Mouse (Mus musculus) lung, embryonic 15.5 days (tissue): ENCODE measurements around the gene Gm2016. TPM values are rescaled to one million over a fixed set of nuclear protein-coding genes. Genes with fewer than 3 reads are reported as not detected.
"Not testable (repeated sequence)": the region's sequence is repeated elsewhere in the genome, so short reads cannot be mapped to it uniquely, and the experiment has no call there.

Experiments used
- ATAC-seq: fragments of 200-750 bp; cut with Nextera tagmentation; 2 replicates; pipeline ENCODE4 v1.8.0; 2017; ENCODE audit warnings: moderate number of reproducible peaks, borderline replicate concordance; ENCODE audit not compliant: low FRiP score, low TSS enrichment; ENCODE audit errors: extremely low read depth
- H3K27ac ChIP-seq: fragments of 300-500 bp; sonication (generic); 2 replicates; pipeline ENCODE4 v1.5.1; 2015; ENCODE audit warnings: moderate library complexity, mild to moderate bottlenecking, inconsistent platforms
- H3K27me3 ChIP-seq: fragments of 300-500 bp; sonication (generic); 2 replicates; pipeline ENCODE4 v1.6.1; 2015; ENCODE audit warnings: inconsistent platforms
- H3K36me3 ChIP-seq: fragments of 300-500 bp; sonication (generic); 2 replicates; pipeline ENCODE4 v1.6.1; 2015; ENCODE audit warnings: inconsistent platforms
- H3K4me1 ChIP-seq: fragments of 300-500 bp; sonication (generic); 2 replicates; pipeline ENCODE4 v1.6.1; 2015; ENCODE audit warnings: inconsistent platforms
- H3K4me2 ChIP-seq: fragments of 300-500 bp; sonication (generic); 2 replicates; pipeline ENCODE4 v1.6.1; 2015; ENCODE audit warnings: inconsistent platforms, mild to moderate bottlenecking, moderate library complexity
- H3K4me3 ChIP-seq: fragments of 300-500 bp; sonication (generic); 2 replicates; pipeline ENCODE4 v1.5.1; 2015; ENCODE audit warnings: mild to moderate bottlenecking, inconsistent platforms
- H3K9ac ChIP-seq: fragments of 300-500 bp; sonication (generic); 2 replicates; pipeline ENCODE4 v1.6.1; 2015; ENCODE audit warnings: inconsistent platforms
- H3K9me3 ChIP-seq: fragments of 300-500 bp; sonication (generic); 2 replicates; pipeline ENCODE4 v1.6.1; 2016; ENCODE audit warnings: inconsistent platforms
- whole genome bisulfite sequencing: fragments of 180-500 bp; shearing (Covaris S2); methylation state at CpG from one replicate; pipeline ENCODE4 v1.1.7; 2015; 5-methylcytosine and 5-hydroxymethylcytosine counted together
- polyA plus RNA-seq: library from polyadenylated mRNA; unstranded; fragments of >200 nt; fragmentation: Nextera tagmentation; extraction: Ambion mirVana; gene quantifications from 2 replicates; pipeline ENCODE4 v1.2.1, GENCODE M21; 2015

The Gm2016 gene
- not detected in 2 replicates for polyA plus RNA-seq

DNA sequence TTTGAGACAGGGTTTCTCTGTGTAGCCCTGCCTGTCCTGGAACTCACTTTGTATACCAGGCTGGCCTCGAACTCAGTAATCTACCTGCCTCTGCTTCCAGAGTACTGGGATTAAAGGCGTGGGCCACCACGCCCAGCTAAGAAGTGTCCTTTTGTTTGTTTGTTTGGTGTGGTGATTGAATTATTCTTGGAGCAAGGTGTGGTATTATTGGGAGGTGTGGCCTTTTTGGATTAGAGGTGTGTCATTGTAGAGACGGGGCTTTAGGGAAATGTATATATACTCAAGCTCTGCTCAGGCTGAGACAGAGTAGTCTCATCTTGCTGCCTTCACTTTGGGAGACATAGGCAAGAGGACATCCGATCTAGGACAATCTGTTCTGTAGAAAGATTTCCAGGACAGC lies at the start of gene Gm2016:
TSS of gene Gm2016 (plus strand) at position 301 of the 400 bp plus-strand sequence.
- not testable (repeated sequence) for H3K36me3 ChIP-seq, H3K27ac ChIP-seq, H3K27me3 ChIP-seq, H3K4me1 ChIP-seq, H3K4me3 ChIP-seq, H3K9me3 ChIP-seq, H3K4me2 ChIP-seq, ATAC-seq, H3K9ac ChIP-seq
- 77% methylated on average over 5 of the region's 5 CpGs for WGBS

DNA sequence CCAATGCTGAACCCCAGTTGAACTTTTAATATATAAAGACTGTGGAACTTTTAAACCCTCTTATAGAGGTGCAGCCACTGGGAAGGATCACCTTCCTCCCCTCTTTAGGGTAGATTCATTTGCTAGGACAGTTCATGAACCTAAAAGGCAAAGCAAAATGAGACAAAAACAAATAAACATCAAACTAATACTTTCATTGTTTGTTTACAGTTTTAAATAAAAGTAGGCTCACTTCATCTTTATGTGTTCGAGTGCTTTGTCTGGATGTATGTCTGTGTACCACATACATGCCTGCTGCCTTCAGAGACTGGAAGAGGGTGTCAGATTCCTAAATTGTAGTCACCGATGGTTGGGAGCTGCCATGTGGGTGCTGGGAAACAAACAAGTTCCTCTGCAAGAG lies 31.6 kb upstream of the Gm2016 start, which contains the start of gene Gm2001:
TSS of gene Gm2001 (minus strand) at position 101 of the 400 bp plus-strand sequence.
- not testable (repeated sequence) for ATAC-seq, H3K36me3 ChIP-seq, H3K4me1 ChIP-seq

DNA sequence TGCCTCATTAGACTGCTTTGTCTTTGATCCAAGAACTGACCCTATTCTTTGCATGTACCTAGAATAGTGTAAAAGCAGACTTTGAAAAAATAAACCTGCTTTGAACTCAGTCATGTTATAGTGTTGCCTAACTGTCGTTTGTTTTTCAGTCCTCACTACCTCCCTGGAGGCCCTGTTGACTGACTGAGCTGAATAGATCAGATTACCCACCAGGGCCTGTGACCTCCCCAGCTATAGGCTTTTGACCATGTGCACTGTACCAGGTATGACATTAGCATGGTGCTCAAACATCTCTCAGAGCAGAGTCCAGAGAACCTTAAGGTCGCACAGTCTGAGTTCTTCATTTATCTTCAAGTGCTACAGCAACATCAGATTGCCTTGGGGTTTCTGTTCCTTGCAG lies 23.2 kb upstream of the Gm2016 start:
- H3K36me3 ChIP-seq, H3K4me3 ChIP-seq, H3K9ac ChIP-seq, H3K27me3 ChIP-seq, ATAC-seq, H3K4me1 ChIP-seq, H3K4me2 ChIP-seq, H3K27ac ChIP-seq, H3K9me3 ChIP-seq: not testable (repeated sequence)
- no CpG with 5 or more reads among the region's 2 CpGs for WGBS

More for the DNA sequence above, 31.6 kb upstream of the Gm2016 start, which contains the start of gene Gm2001:
- WGBS, result 61% methylated on average over 2 of the region's 2 CpGs
- not testable (repeated sequence) for H3K27ac ChIP-seq, H3K27me3 ChIP-seq, H3K4me2 ChIP-seq, H3K9me3 ChIP-seq, H3K4me3 ChIP-seq, H3K9ac ChIP-seq

GRCm38 (mm10) chr12:87856067-87856466 lies 17.8 kb upstream of the Gm2016 start:
- not testable (repeated sequence) for ATAC-seq, H3K36me3 ChIP-seq, H3K4me2 ChIP-seq, H3K27ac ChIP-seq, H3K27me3 ChIP-seq, H3K4me1 ChIP-seq, H3K4me3 ChIP-seq, H3K9ac ChIP-seq, H3K9me3 ChIP-seq
- 77% methylated on average over 1 of the region's 1 CpGs for WGBS

DNA sequence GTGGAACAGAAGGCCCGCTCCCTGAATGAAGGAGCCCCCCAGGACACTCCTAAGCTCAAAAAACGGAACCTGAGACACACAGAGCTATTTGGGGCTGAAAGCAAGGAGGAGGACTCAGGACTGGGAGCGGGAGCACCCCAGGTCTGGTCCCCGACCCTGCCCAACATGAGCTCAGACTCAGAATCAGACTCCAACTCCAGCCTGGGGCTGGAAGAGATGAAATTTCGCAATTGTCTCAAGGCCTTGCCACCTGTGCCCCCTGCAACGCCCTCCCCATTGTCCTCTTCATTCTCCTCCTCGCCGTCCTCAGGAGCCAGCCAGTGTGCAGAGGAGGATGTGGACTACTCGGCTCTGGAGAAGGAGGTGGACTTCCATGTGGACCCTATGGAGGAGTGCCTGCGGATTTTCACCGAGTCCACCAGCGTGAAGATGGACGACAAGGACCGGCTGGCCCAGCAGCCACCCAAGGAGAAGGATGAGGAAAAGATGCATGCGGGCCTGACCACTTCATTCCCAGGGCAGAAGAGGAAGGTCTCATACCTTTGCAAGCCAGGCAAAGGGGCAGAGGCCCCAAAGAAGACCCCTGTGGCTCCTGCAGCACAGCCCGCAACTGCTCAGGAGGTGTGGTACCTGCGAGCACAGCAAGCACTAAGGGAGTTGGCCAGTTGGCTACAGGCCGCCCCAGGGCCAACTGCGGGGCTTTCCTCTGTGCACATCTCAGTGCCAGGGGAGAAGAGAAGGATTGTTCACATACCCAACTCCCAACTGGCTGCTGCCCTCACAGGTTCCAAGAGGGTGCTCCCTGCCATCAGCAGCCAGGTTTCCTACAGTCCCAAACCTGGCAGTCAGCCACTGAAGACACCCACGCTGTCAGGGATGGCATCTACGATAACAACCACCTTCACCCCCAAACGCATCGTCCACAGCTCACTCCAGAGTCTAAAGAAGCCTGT lies 11.9 kb upstream of the Gm2016 start:
- not testable (repeated sequence) for H3K36me3 ChIP-seq, H3K9ac ChIP-seq, H3K4me1 ChIP-seq, H3K4me2 ChIP-seq, H3K4me3 ChIP-seq, H3K27ac ChIP-seq, H3K27me3 ChIP-seq, H3K9me3 ChIP-seq
- peak; percentile 35; the same call in 1 of the 2 replicates for ATAC-seq
- 82% methylated on average over 23 of the region's 23 CpGs for WGBS

GRCm38 (mm10) chr12:87863638-87864037 lies 10.2 kb upstream of the Gm2016 start:
- 93% methylated on average over 10 of the region's 11 CpGs for WGBS
- not testable (repeated sequence) for H3K27me3 ChIP-seq, H3K36me3 ChIP-seq, H3K9ac ChIP-seq, ATAC-seq, H3K4me3 ChIP-seq, H3K4me1 ChIP-seq, H3K4me2 ChIP-seq, H3K27ac ChIP-seq, H3K9me3 ChIP-seq

DNA sequence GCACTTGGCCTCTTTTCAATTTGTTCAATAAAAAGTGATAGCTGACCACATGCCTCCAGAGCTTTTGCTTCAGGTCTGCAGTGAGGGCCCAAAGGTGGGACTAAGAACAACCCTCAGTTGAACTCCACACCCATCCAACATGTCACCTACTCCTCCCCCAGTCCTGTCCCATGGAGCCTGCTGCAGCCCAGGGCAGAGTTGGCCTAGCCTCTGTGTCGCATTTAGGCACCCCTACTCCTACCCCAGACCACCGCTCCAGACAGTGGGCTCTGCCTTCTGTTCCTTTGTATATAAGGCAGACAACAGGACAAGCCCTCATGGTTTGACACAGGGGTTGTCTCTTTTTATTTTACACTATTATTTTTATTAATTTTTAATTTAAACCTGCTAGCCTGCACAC lies 9.8 kb upstream of the Gm2016 start:
- not testable (repeated sequence) for H3K4me3 ChIP-seq, H3K4me2 ChIP-seq, H3K27ac ChIP-seq, H3K9me3 ChIP-seq, ATAC-seq, H3K9ac ChIP-seq, H3K36me3 ChIP-seq, H3K4me1 ChIP-seq, H3K27me3 ChIP-seq
- 74% methylated on average over 2 of the region's 2 CpGs for WGBS

DNA sequence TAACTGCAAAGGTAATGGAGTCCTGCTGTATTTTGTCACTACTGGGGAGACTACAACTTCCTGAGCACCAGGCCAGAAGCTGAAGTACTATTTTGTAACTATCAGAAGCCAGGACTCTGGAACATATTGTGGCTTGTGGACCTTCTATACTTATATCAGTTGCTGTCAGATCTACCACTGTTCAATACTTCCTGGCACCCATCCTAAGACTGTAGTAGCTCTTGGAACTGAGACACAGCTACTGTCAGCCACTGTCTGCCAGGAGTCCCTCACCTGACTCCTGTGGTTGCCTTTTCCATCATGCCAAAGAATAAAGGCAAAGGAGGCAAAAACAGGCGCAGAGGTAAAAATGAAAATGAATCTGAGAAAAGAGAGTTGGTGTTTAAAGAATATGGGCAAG lies 21.2 kb downstream of the Gm2016 start, which contains the start of gene Gm2022:
TSS of gene Gm2022 (plus strand) at position 301 of the 400 bp plus-strand sequence.
- H3K27me3 ChIP-seq, H3K4me3 ChIP-seq, H3K9ac ChIP-seq, ATAC-seq, H3K36me3 ChIP-seq, H3K4me2 ChIP-seq, H3K9me3 ChIP-seq, H3K4me1 ChIP-seq, H3K27ac ChIP-seq: not testable (repeated sequence)
- WGBS, result 75% methylated on average over 1 of the region's 1 CpGs

- H3K4me2 ChIP-seq, H3K4me1 ChIP-seq, H3K9me3 ChIP-seq, H3K27me3 ChIP-seq, ATAC-seq, H3K36me3 ChIP-seq, H3K4me3 ChIP-seq, H3K9ac ChIP-seq, H3K27ac ChIP-seq: not testable (repeated sequence)
- 75% methylated on average over 2 of the region's 2 CpGs for WGBS
These were observed 45.8 kb downstream of the Gm2016 start, which contains the start of gene Gm2035 for GRCm38 (mm10) chr12:87919721-87920120. Gene Gm2035, minus strand, starts transcription at chr12:87919857.

Other genes with a start within 250 kb of the Gm2016 start
- not detected in 2 replicates for gene Gm16381, start 229.5 kb upstream of the Gm2016 start, polyA plus RNA-seq
- not detected in 2 replicates for gene Gm21319, start 98.3 kb upstream of the Gm2016 start, polyA plus RNA-seq
- not detected in 2 replicates for gene Gm21936, start 78.6 kb upstream of the Gm2016 start, polyA plus RNA-seq
- not detected in 2 replicates for gene BB287469, start 57.5 kb upstream of the Gm2016 start, polyA plus RNA-seq
- gene Gm2001, start 31.7 kb upstream of the Gm2016 start, polyA plus RNA-seq, result not detected in 2 replicates
- gene Gm2022, start 21.3 kb downstream of the Gm2016 start, polyA plus RNA-seq, result not detected in 2 replicates
- gene Gm2035, start 45.8 kb downstream of the Gm2016 start, polyA plus RNA-seq, result not detected in 2 replicates
- not detected in 2 replicates for gene Gm2042, start 80.0 kb downstream of the Gm2016 start, polyA plus RNA-seq
- not detected in 2 replicates for gene Gm2075, start 137.8 kb downstream of the Gm2016 start, polyA plus RNA-seq
- not detected in 2 replicates for gene Gm6803, start 144.7 kb downstream of the Gm2016 start, polyA plus RNA-seq
- gene Gm2056, start 152.9 kb downstream of the Gm2016 start, polyA plus RNA-seq, result not detected in 2 replicates
- not detected in 2 replicates for gene Gm16368, start 209.6 kb downstream of the Gm2016 start, polyA plus RNA-seq